Comparison of ENCODE assay signal across 14 mouse cellular contexts in genomic region chr3:66976889-66977615, GRCm38 (mm10). TPM values are rescaled to one million over a fixed set of nuclear protein-coding genes. Genes with fewer than 3 reads are reported as not detected.
DNase-seq lines count a peak whose midpoint lies in the region; ATAC-seq and TF ChIP-seq lines count a peak whose summit lies in the region.
"Had no signal": no experiment of that assay in that cellular context is flagged by ENCODE, and none has a peak within 500 bp of the region (broad histone marks: within the 10 kb centered on the region; RNA-seq: fewer than 3 reads in every experiment).

No protein-coding gene starts in this region.

- no peaks in the 10 kb centered on the region for H3K36me3 ChIP-seq in forebrain, embryonic 12.5 days (replicated peaks)
- no peaks in the 10 kb centered on the region for H3K36me3 ChIP-seq in forebrain, embryonic 13.5 days (ENCODE audit: poor library complexity, severe bottlenecking)
- H3K36me3 ChIP-seq in embryonic facial prominence, embryonic 10.5 days (replicated peaks): no peaks in the 10 kb centered on the region
- no peaks in the 10 kb centered on the region; the same call in 1 of the 2 replicates for H3K36me3 ChIP-seq in limb, embryonic 11.5 days (ENCODE audit: control insufficient read depth, insufficient read depth, low read length)
- no peaks in the 10 kb centered on the region for H3K36me3 ChIP-seq in midbrain, postnatal 0 days (ENCODE audit: insufficient read depth, low read length)
- H3K36me3 ChIP-seq: G1E; liver, embryonic 13.5 days had no signal

- 0 out of 2 replicates have a peak overlapping the region, but pooled peaks have one; percentile 1 for H3K4me2 ChIP-seq in forebrain, embryonic 12.5 days
- no peak overlapping the region for H3K4me2 ChIP-seq in forebrain, embryonic 13.5 days
- peak overlapping the region; percentile 62 for H3K4me2 ChIP-seq in limb, embryonic 11.5 days (ENCODE audit: low read depth, severe bottlenecking)
- peak overlapping the region; percentile 54 for H3K4me2 ChIP-seq in midbrain, postnatal 0 days (ENCODE audit: low read depth, low read length, poor library complexity, severe bottlenecking)
- H3K4me2 ChIP-seq: liver, embryonic 13.5 days had no signal

- peaks cover 82% of the 10 kb centered on the region for H3K27me3 ChIP-seq in forebrain, embryonic 12.5 days
- peaks cover 93% of the 10 kb centered on the region for H3K27me3 ChIP-seq in forebrain, embryonic 13.5 days
- peaks cover 100% of the 10 kb centered on the region for H3K27me3 ChIP-seq in embryonic facial prominence, embryonic 10.5 days (replicated peaks; ENCODE audit: low read depth, poor library complexity, severe bottlenecking)
- peaks cover 4% of the 10 kb centered on the region; the same call in 1 of the 2 replicates for H3K27me3 ChIP-seq in limb, embryonic 11.5 days (ENCODE audit: control insufficient read depth, insufficient read depth, low read length)
- peaks cover 17% of the 10 kb centered on the region for H3K27me3 ChIP-seq in midbrain, postnatal 0 days (ENCODE audit: insufficient read depth, low read length)

- H3K9ac ChIP-seq in forebrain, embryonic 12.5 days: no peak overlapping the region
- no peak overlapping the region for H3K9ac ChIP-seq in forebrain, embryonic 13.5 days
- H3K9ac ChIP-seq in limb, embryonic 11.5 days (ENCODE audit: low read length): peak overlapping the region; percentile 99
- H3K9ac ChIP-seq in midbrain, postnatal 0 days (replicated peaks; ENCODE audit: low read length, poor library complexity, severe bottlenecking): peak overlapping the region; percentile 20; the same call in 1 of the 2 replicates
- H3K9ac ChIP-seq: liver, embryonic 13.5 days had no signal

- peaks cover 33% of the 10 kb centered on the region for H3K4me1 ChIP-seq in forebrain, embryonic 12.5 days
- peaks cover 29% of the 10 kb centered on the region for H3K4me1 ChIP-seq in forebrain, embryonic 13.5 days
- H3K4me1 ChIP-seq in embryonic facial prominence, embryonic 10.5 days: peaks cover 49% of the 10 kb centered on the region
- H3K4me1 ChIP-seq in limb, embryonic 11.5 days (ENCODE audit: control insufficient read depth, insufficient read depth, low read length): peaks cover 16% of the 10 kb centered on the region
- H3K4me1 ChIP-seq in midbrain, postnatal 0 days (ENCODE audit: insufficient read depth, low read length): no peaks in the 10 kb centered on the region

- H3K4me3 ChIP-seq in forebrain, embryonic 12.5 days (replicated peaks): no peak overlapping the region
- H3K4me3 ChIP-seq in forebrain, embryonic 13.5 days: no peak overlapping the region
- peak overlapping the region; percentile 69; the same call in 1 of the 2 replicates for H3K4me3 ChIP-seq in embryonic facial prominence, embryonic 10.5 days
- peak overlapping the region; percentile 86 for H3K4me3 ChIP-seq in limb, embryonic 11.5 days (ENCODE audit: low read depth, low read length)
- H3K4me3 ChIP-seq in midbrain, postnatal 0 days (ENCODE audit: low read depth, low read length): peak overlapping the region; percentile 54
- H3K4me3 ChIP-seq: liver, embryonic 13.5 days had no signal

- TF ChIP-seq CTCF in midbrain, postnatal 0 days (IDR thresholded peaks at IDR 0.05): no peak

- no peaks in the 10 kb centered on the region for H3K9me3 ChIP-seq in forebrain, embryonic 12.5 days
- H3K9me3 ChIP-seq in forebrain, embryonic 13.5 days (replicated peaks): no peaks in the 10 kb centered on the region
- no peaks in the 10 kb centered on the region for H3K9me3 ChIP-seq in embryonic facial prominence, embryonic 10.5 days
- no peaks in the 10 kb centered on the region for H3K9me3 ChIP-seq in limb, embryonic 11.5 days (ENCODE audit: control insufficient read depth, low read length)
- H3K9me3 ChIP-seq in midbrain, postnatal 0 days (ENCODE audit: low read length): no peaks in the 10 kb centered on the region
- H3K9me3 ChIP-seq: liver, embryonic 13.5 days had no signal

- 3% methylated on average over 13 of the region's 13 CpGs for WGBS in forebrain, embryonic 12.5 days
- WGBS in forebrain, embryonic 13.5 days: 3% methylated on average over 13 of the region's 13 CpGs
- 3% methylated on average over 13 of the region's 13 CpGs for WGBS in embryonic facial prominence, embryonic 10.5 days
- WGBS in limb, embryonic 11.5 days: 3% methylated on average over 13 of the region's 13 CpGs
- WGBS in midbrain, postnatal 0 days: 16% methylated on average over 13 of the region's 13 CpGs

- peak; percentile 50 for DNase-seq in embryonic facial prominence, embryonic 10.5 days (ENCODE audit: low spot score)
- peak; percentile 42 for DNase-seq in limb, embryonic 11.5 days (ENCODE audit: low spot score)
- no peak for DNase-seq in midbrain, postnatal 0 days (ENCODE audit: low spot score)
- DNase-seq in right cerebral cortex, postnatal 4 days: no peak
- DNase-seq in cerebellum, adult 11-12 months: no peak
- DNase-seq in c-Kit-positive CD71-positive TER-119-positive erythroid progenitor cells, embryonic 14.5 days (ENCODE audit: low spot score): no peak
- DNase-seq: layer of hippocampus, adult 9-11 months; liver, embryonic 13.5 days had no signal

- ATAC-seq in forebrain, embryonic 12.5 days (ENCODE audit: low FRiP score): no peak
- ATAC-seq in forebrain, embryonic 13.5 days: no peak
- no peak for ATAC-seq in limb, embryonic 11.5 days (ENCODE audit: insufficient number of reproducible peaks, low FRiP score, low TSS enrichment, low read depth)
- no peak for ATAC-seq in midbrain, postnatal 0 days (ENCODE audit: low FRiP score)

- 0 out of 2 replicates have a peak overlapping the region, but pooled peaks have one; percentile 25 for H3K27ac ChIP-seq in forebrain, embryonic 12.5 days
- H3K27ac ChIP-seq in forebrain, embryonic 13.5 days: no peak overlapping the region
- no peak overlapping the region for H3K27ac ChIP-seq in embryonic facial prominence, embryonic 10.5 days (replicated peaks)
- peak overlapping the region; percentile 100 for H3K27ac ChIP-seq in limb, embryonic 11.5 days (replicated peaks; ENCODE audit: low read depth, low read length)
- peak overlapping the region; percentile 48 for H3K27ac ChIP-seq in midbrain, postnatal 0 days (ENCODE audit: low read depth, low read length)
- H3K27ac ChIP-seq: liver, embryonic 13.5 days had no signal

RNA-seq across cellular contexts. Expression of gene Rsrc1, which starts 4.1 kb away (rescaled TPM):
- polyA plus RNA-seq in forebrain, embryonic 12.5 days (2016; fragmentation: Nextera tagmentation; extraction: Ambion mirVana): 40.3 and 44.5 TPM in 2 replicates
- polyA plus RNA-seq in forebrain, embryonic 13.5 days (2015; fragmentation: Nextera tagmentation; extraction: Ambion mirVana): 29.4 and 32.4 TPM in 2 replicates
- 42.0 and 45.0 TPM in 2 replicates for polyA plus RNA-seq in embryonic facial prominence, embryonic 10.5 days (2016; fragmentation: Nextera tagmentation; extraction: Ambion mirVana)
- 62.7 and 64.9 TPM in 2 replicates for polyA plus RNA-seq in limb, embryonic 11.5 days (2014; fragmentation: Nextera tagmentation; extraction: Ambion mirVana)
- total RNA-seq in midbrain, postnatal 0 days (2014; rRNA removed): 37.5 and 39.6 TPM in 2 replicates
- 37.7 and 39.3 TPM in 2 replicates for polyA plus RNA-seq in midbrain, postnatal 0 days (2015; fragmentation: Nextera tagmentation; extraction: Ambion mirVana)

RNA-seq across cellular contexts. Expression of gene Shox2, which starts 4.5 kb away (rescaled TPM):
- polyA plus RNA-seq in forebrain, embryonic 12.5 days (2016; fragmentation: Nextera tagmentation; extraction: Ambion mirVana): 16.8 and 22.1 TPM in 2 replicates
- 12.2 and 15.2 TPM in 2 replicates for polyA plus RNA-seq in forebrain, embryonic 13.5 days (2015; fragmentation: Nextera tagmentation; extraction: Ambion mirVana)
- 8.5 and 10.8 TPM in 2 replicates for polyA plus RNA-seq in embryonic facial prominence, embryonic 10.5 days (2016; fragmentation: Nextera tagmentation; extraction: Ambion mirVana)
- 144 and 163 TPM in 2 replicates for polyA plus RNA-seq in limb, embryonic 11.5 days (2014; fragmentation: Nextera tagmentation; extraction: Ambion mirVana)
- 82.2 and 96.6 TPM in 2 replicates for total RNA-seq in midbrain, postnatal 0 days (2014; rRNA removed)
- 55.0 and 61.1 TPM in 2 replicates for polyA plus RNA-seq in midbrain, postnatal 0 days (2015; fragmentation: Nextera tagmentation; extraction: Ambion mirVana)
- polyA plus RNA-seq: cortical plate, adult 2 months; kidney, embryonic 14.5 days; small intestine, adult 2 months had no signal

Comparison
In these comparisons a context has a peak if more than half of its experiments do, and no peak if none do; other contexts are left out.
1. H3K27ac ChIP-seq: peak in forebrain, embryonic 12.5 days (single experiment), limb, embryonic 11.5 days (single experiment) and midbrain, postnatal 0 days (single experiment); none in forebrain, embryonic 13.5 days (single experiment) and embryonic facial prominence, embryonic 10.5 days (single experiment).
2. H3K4me3 ChIP-seq: peak in embryonic facial prominence, embryonic 10.5 days (single experiment), limb, embryonic 11.5 days (single experiment) and midbrain, postnatal 0 days (single experiment); none in forebrain, embryonic 12.5 days (single experiment) and forebrain, embryonic 13.5 days (single experiment).
3. H3K9ac ChIP-seq: peak in limb, embryonic 11.5 days (single experiment) and midbrain, postnatal 0 days (single experiment); none in forebrain, embryonic 12.5 days (single experiment) and forebrain, embryonic 13.5 days (single experiment).
4. DNase-seq: peak in embryonic facial prominence, embryonic 10.5 days (single experiment) and limb, embryonic 11.5 days (single experiment); none in midbrain, postnatal 0 days (single experiment), right cerebral cortex, postnatal 4 days (single experiment), cerebellum, adult 11-12 months (single experiment) and c-Kit-positive CD71-positive TER-119-positive erythroid progenitor cells, embryonic 14.5 days (single experiment).